In the genomic region with DNA sequence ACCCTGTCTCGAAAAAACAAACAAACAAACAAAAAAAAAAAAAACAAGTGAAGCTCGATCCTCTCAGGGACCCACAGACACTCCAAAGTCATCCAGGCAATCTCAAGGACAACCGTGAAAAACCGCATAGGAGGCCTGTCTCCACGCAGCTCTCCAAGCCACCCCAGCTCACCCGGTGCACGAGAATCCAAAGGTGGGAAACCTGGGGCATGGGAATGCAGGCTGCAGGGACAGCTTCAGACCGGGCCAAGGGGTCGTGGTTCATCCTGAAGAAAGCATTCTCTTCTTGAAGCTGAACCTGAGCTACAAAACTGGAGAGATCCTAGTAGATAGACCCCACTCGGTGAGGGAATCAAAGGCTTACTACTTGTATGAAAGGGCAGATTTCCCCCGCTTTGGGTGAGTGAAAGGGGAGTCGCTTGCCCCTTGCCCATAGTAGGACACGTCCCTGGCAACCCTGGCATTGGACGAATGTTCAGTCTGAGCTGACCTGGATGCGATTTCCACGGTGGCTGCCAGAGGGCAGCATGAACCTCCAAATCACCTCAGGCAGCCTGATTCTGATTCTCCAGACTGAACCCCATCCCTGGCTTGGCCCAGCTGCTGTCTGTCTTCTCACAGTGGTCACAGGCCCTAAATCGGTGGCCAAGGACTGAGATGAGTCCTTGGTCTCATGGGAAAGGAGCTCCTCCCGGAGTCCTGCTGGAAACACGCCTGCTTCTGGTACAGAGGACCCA, we compare ENCODE assay signal across 8 mouse cellular contexts. TPM values are rescaled to one million over a fixed set of nuclear protein-coding genes. Genes with fewer than 3 reads are reported as not detected.
DNase-seq lines count a peak whose midpoint lies in the region; ATAC-seq and TF ChIP-seq lines count a peak whose summit lies in the region.

No protein-coding gene starts in this region.

- H3ac ChIP-seq in myocyte (ENCODE audit: control insufficient read depth, insufficient read length) = no peak overlapping the region

- peaks cover 7% of the 10 kb centered on the region for H3K36me3 ChIP-seq in heart, embryonic 14.5 days (ENCODE audit: control insufficient read depth, insufficient read depth, low read length)
- peaks cover under 1 to 22% of the 10 kb centered on the region in 2 experiments for H3K36me3 ChIP-seq in CH12.LX (replicated peaks in 1 of 2; ENCODE audit: control insufficient read depth in 1 of 2, insufficient read depth in 1 of 2, low read length in 1 of 2)
- H3K36me3 ChIP-seq in heart, embryonic 16.5 days (ENCODE audit: control insufficient read depth, insufficient read depth) = no peaks in the 10 kb centered on the region
- peaks cover 4% of the 10 kb centered on the region for H3K36me3 ChIP-seq in myocyte (ENCODE audit: control insufficient read depth, insufficient read depth)

- H3K9ac ChIP-seq in heart, embryonic 14.5 days (ENCODE audit: low read length) = 0 out of 2 replicates have a peak overlapping the region, but pooled peaks have one; percentile 35
- no peak overlapping the region for H3K9ac ChIP-seq in CH12.LX (ENCODE audit: insufficient read depth, low read depth)
- H3K9ac ChIP-seq in heart, embryonic 16.5 days (ENCODE audit: low read length) = 0 out of 2 replicates have a peak overlapping the region, but pooled peaks have one; percentile 7

- H3K9me3 ChIP-seq in heart, embryonic 14.5 days (ENCODE audit: control insufficient read depth, low read length) = no peaks in the 10 kb centered on the region
- no peaks in the 10 kb centered on the region for H3K9me3 ChIP-seq in CH12.LX (replicated peaks; ENCODE audit: low read length)
- no peaks in the 10 kb centered on the region for H3K9me3 ChIP-seq in heart, embryonic 16.5 days (replicated peaks; ENCODE audit: control insufficient read depth, low read length)

- WGBS in heart, embryonic 14.5 days = 47% methylated on average over 19 of the region's 19 CpGs
- 44% methylated on average over 19 of the region's 19 CpGs for WGBS in heart, embryonic 16.5 days

- no peak overlapping the region for H3K4me3 ChIP-seq in heart, embryonic 14.5 days (ENCODE audit: control insufficient read depth in 1 of 2, insufficient read depth in 1 of 2, low read depth in 1 of 2, low read length in 2 of 2)
- H3K4me3 ChIP-seq in CH12.LX (replicated peaks in 1 of 3; ENCODE audit: low read depth in 2 of 3, low read length in 2 of 3, poor library complexity in 1 of 3) (no peak overlapping the region), myocyte (no peak overlapping the region)
- no peak overlapping the region for H3K4me3 ChIP-seq in heart, embryonic 16.5 days (ENCODE audit: low read length)

- peaks cover 11 to 14% of the 10 kb centered on the region in 2 experiments for H3K4me1 ChIP-seq in heart, embryonic 14.5 days (ENCODE audit: control insufficient read depth in 2 of 2, insufficient read depth in 2 of 2, low read length in 2 of 2)
- H3K4me1 ChIP-seq in CH12.LX (ENCODE audit: control insufficient read depth in 1 of 2, insufficient read depth in 2 of 2) = peaks cover 8 to 31% of the 10 kb centered on the region in 2 experiments; a peak in 3 of 4 replicates
- H3K4me1 ChIP-seq in heart, embryonic 16.5 days (ENCODE audit: control insufficient read depth, insufficient read depth, low read length) = peaks cover 19% of the 10 kb centered on the region

- no peak for TF ChIP-seq EP300 in CH12.LX (IDR thresholded peaks at IDR 0.05; ENCODE audit: low read length)

- DNase-seq in heart, postnatal 25 days (ENCODE audit: low spot score) = no peak
- peak; percentile 48 for DNase-seq in CH12.LX (ENCODE audit: extremely low read depth)
- DNase-seq in brain, adult 2 months (ENCODE audit: low read depth, low spot score) = peak; percentile 75
- DNase-seq in left cerebral cortex, postnatal 10 days (ENCODE audit: extremely low spot score in 1 of 2, low spot score in 2 of 2) = peak; percentile 62 to 66
- DNase-seq in natural killer cell, adult 2 months (ENCODE audit: low spot score in 2 of 2) = no peak

- no peak for ATAC-seq in heart, embryonic 14.5 days (ENCODE audit: insufficient number of reproducible peaks, insufficient read depth, low FRiP score, low read depth)
- ATAC-seq in heart, embryonic 16.5 days (replicated peaks; ENCODE audit: extremely low read depth, insufficient read depth, low FRiP score) = no peak

- TF ChIP-seq CTCF in CH12.LX (conservative IDR thresholded peaks at IDR 0.05 in 1 of 2, IDR thresholded peaks at IDR 0.05 in 1 of 2; ENCODE audit: low read depth in 2 of 2, low read length in 2 of 2) = peak in 1 of 2 experiments; percentile 86; a peak in 2 of 4 replicates

- no peak overlapping the region for H3K27ac ChIP-seq in heart, embryonic 14.5 days (replicated peaks in 1 of 2; ENCODE audit: control insufficient read depth in 1 of 2, insufficient read depth in 1 of 2, low read depth in 2 of 2, low read length in 2 of 2)
- no peak overlapping the region for H3K27ac ChIP-seq in CH12.LX (ENCODE audit: insufficient read depth, low read depth)
- H3K27ac ChIP-seq in heart, embryonic 16.5 days (ENCODE audit: low read length) = no peak overlapping the region

- no peak for TF ChIP-seq POLR2A in CH12.LX (IDR thresholded peaks at IDR 0.05; ENCODE audit: low read depth, low read length)
- no peak for TF ChIP-seq POLR2A in myocyte (IDR thresholded peaks at IDR 0.05; ENCODE audit: insufficient read length, low read depth)

- no peaks in the 10 kb centered on the region for H3K79me2 ChIP-seq in CH12.LX (replicated peaks; ENCODE audit: control insufficient read depth, extremely low read depth, insufficient read depth, poor library complexity, severe bottlenecking)
- H3K79me2 ChIP-seq in myocyte (ENCODE audit: control insufficient read depth, insufficient read depth) = no peaks in the 10 kb centered on the region

- intact Hi-C loops in heart, postnatal 25 days (cut with DNase I) = no loop called here
- intact Hi-C loops in left cerebral cortex, postnatal 10 days (cut with DNase I) = loop anchor here (2.0 kb wide), 1 partner anchor 127 kb away; no protein-coding TSS in a partner anchor

- no peak overlapping the region for H3K4me2 ChIP-seq in heart, embryonic 14.5 days (ENCODE audit: low read length)
- H3K4me2 ChIP-seq in CH12.LX (ENCODE audit: insufficient read depth, low read depth, poor library complexity, severe bottlenecking) (no peak overlapping the region), myocyte (ENCODE audit: low read depth) (no peak overlapping the region)
- H3K4me2 ChIP-seq in heart, embryonic 16.5 days (ENCODE audit: low read depth, low read length) = no peak overlapping the region

- peaks cover 15% of the 10 kb centered on the region for H3K27me3 ChIP-seq in heart, embryonic 14.5 days (ENCODE audit: control insufficient read depth, insufficient read depth, low read length)
- H3K27me3 ChIP-seq in CH12.LX (replicated peaks) (peaks cover 17% of the 10 kb centered on the region), myocyte (ENCODE audit: control insufficient read depth, insufficient read depth, insufficient read length) (no peaks in the 10 kb centered on the region)
- H3K27me3 ChIP-seq in heart, embryonic 16.5 days (ENCODE audit: control insufficient read depth, insufficient read depth, low read length) = peaks cover 13% of the 10 kb centered on the region

- dilution Hi-C loops in CH12.LX (cut with MboI; ENCODE audit: extremely low pct_ligation_motif_present, extremely low pct_unique_long_range_greater_than_20kb, low sequenced_read_pairs) = no loop called here

- TF ChIP-seq RAD21 in CH12.LX (IDR thresholded peaks at IDR 0.05; ENCODE audit: low read depth, low read length) = peak; percentile 81

- in situ Hi-C loops in CH12.LX (cut with MboI; ENCODE audit: low pct_ligation_motif_present, low pct_unique_long_range_greater_than_20kb, low sequenced_read_pairs) = loop anchor here (5.0 kb wide), 1 partner anchor 122 kb away; no protein-coding TSS in a partner anchor

TF ChIP-seq in CH12.LX, 34 proteins besides CTCF, POLR2A, EP300 and RAD21 (continues in another document):
- TF ChIP-seq ZKSCAN1 (IDR thresholded peaks at IDR 0.05; ENCODE audit: borderline replicate concordance, low read depth, low read length) = peak; percentile 36
- TF ChIP-seq SMC3 (IDR thresholded peaks at IDR 0.05; ENCODE audit: low read depth, low read length) = peak; percentile 84
- 0 out of 2 replicates have a peak, but pooled peaks have one; percentile 11 for TF ChIP-seq ZC3H11A (IDR thresholded peaks at IDR 0.05; ENCODE audit: low read depth, low read length)

TF ChIP-seq in myocyte, 11 proteins besides CTCF, POLR2A, EP300 and RAD21 (continues in another document):
- TF ChIP-seq REST (IDR thresholded peaks at IDR 0.05; ENCODE audit: insufficient read depth, insufficient read length) = no peak
- peak; percentile 73 for TF ChIP-seq POLR2AphosphoS2 (IDR thresholded peaks at IDR 0.05; ENCODE audit: insufficient read length, low read depth)
- peak in 2 of 3 experiments; percentile 27 to 47 for TF ChIP-seq MYOG (IDR thresholded peaks at IDR 0.05; ENCODE audit: control insufficient read depth in 1 of 3, insufficient read depth in 1 of 3, insufficient read length in 2 of 3, low read depth in 2 of 3)
- TF ChIP-seq E2F4 (IDR thresholded peaks at IDR 0.05; ENCODE audit: insufficient read depth) = no peak

RNA-seq across cellular contexts. Expression of gene Smug1, which starts 18.7 kb away (rescaled TPM):
- 17.8 and 18.6 TPM in 2 replicates for polyA plus RNA-seq in heart, embryonic 14.5 days (2014; fragmentation: Nextera tagmentation; extraction: Ambion mirVana)
- 10 to 100 TPM; 12.2 to 14.1 TPM for total RNA-seq in heart, postnatal 25 days (2021)
- total RNA-seq in CH12.LX (2012; rRNA removed) = 7.3 and 7.8 TPM in 2 replicates
- 9.5 and 9.8 TPM in 2 replicates for total RNA-seq in CH12.LX (2014; rRNA removed)
- 6.1 and 7.3 TPM in 2 replicates for polyA plus RNA-seq in CH12.LX (2012; ENCODE audit: insufficient read length, low read depth)
- 14.9 and 17.1 TPM in 2 replicates for polyA plus RNA-seq in heart, embryonic 16.5 days (2015; fragmentation: Nextera tagmentation; extraction: Ambion mirVana)
- 10 to 100 TPM; 17.5 to 18.2 TPM for total RNA-seq in left cerebral cortex, postnatal 10 days (2021)
- polyA plus RNA-seq in myocyte (2012; fragmentation: generic; extraction: Trizol) = 18.6 TPM

RNA-seq across cellular contexts. Expression of gene Cbx5, which starts 54.0 kb away (rescaled TPM):
- 105 and 108 TPM in 2 replicates for polyA plus RNA-seq in heart, embryonic 14.5 days (2014; fragmentation: Nextera tagmentation; extraction: Ambion mirVana)
- 10 to 100 TPM; 55.9 to 63.9 TPM for total RNA-seq in heart, postnatal 25 days (2021)
- total RNA-seq in CH12.LX (2012; rRNA removed) = 94.9 and 99.6 TPM in 2 replicates
- 152 and 171 TPM in 2 replicates for total RNA-seq in CH12.LX (2014; rRNA removed)
- polyA plus RNA-seq in CH12.LX (2012; ENCODE audit: insufficient read length, low read depth) = 128 and 151 TPM in 2 replicates
- 70.4 and 81.2 TPM in 2 replicates for polyA plus RNA-seq in heart, embryonic 16.5 days (2015; fragmentation: Nextera tagmentation; extraction: Ambion mirVana)
- 100 to 1,000 TPM; 174 to 181 TPM for total RNA-seq in left cerebral cortex, postnatal 10 days (2021)
- polyA plus RNA-seq in myocyte (2012; fragmentation: generic; extraction: Trizol) = 54.8 TPM

RNA-seq across cellular contexts. Expression of gene Hnrnpa1, which starts 54.6 kb away (rescaled TPM):
- 425 and 457 TPM in 2 replicates for polyA plus RNA-seq in heart, embryonic 14.5 days (2014; fragmentation: Nextera tagmentation; extraction: Ambion mirVana)
- 100 to 1,000 TPM; 133 to 153 TPM for total RNA-seq in heart, postnatal 25 days (2021)
- total RNA-seq in CH12.LX (2012; rRNA removed) (635 and 691 TPM in 2 replicates), CH12.LX (2014; rRNA removed) (757 and 802 TPM in 2 replicates)
- polyA plus RNA-seq in CH12.LX (2012; ENCODE audit: insufficient read length, low read depth) (1,746 and 1,799 TPM in 2 replicates), myocyte (2012; fragmentation: generic; extraction: Trizol) (285 TPM)
- 344 and 353 TPM in 2 replicates for polyA plus RNA-seq in heart, embryonic 16.5 days (2015; fragmentation: Nextera tagmentation; extraction: Ambion mirVana)
- 100 to 1,000 TPM; 350 to 359 TPM for total RNA-seq in left cerebral cortex, postnatal 10 days (2021)

Comparison
In these comparisons a context has a peak if more than half of its experiments do, and no peak if none do; other contexts are left out.
1. DNase-seq: peak in CH12.LX (single experiment), brain, adult 2 months (single experiment) and left cerebral cortex, postnatal 10 days (2 of 2); none in heart, postnatal 25 days (single experiment) and natural killer cell, adult 2 months (0 of 2).